Mouse (Mus musculus): Measurements from ENCODE around the gene Pxk.

GRCm38 (mm10) chr14:8080165-8080679 lies 17.8 kb upstream of the Pxk start, which contains the start of gene Rpp14:
- TF ChIP-seq CTCF (IDR thresholded peaks at IDR 0.05) (peak; percentile 99; the same call in 1 of the 2 replicates), POLR2A (IDR thresholded peaks at IDR 0.05; ENCODE audit: insufficient read depth, low read depth, low read length) (peak; percentile 83)

Measured in heart, adult 2 months (tissue).